Mouse (Mus musculus): ENCODE results near the gene Palm2. TPM values are rescaled to one million over a fixed set of nuclear protein-coding genes. Genes with fewer than 3 reads are reported as not detected.

Palm2 gene
- polyA plus RNA-seq, 1 experiment from 2014 or later, result 4.1 TPM

GRCm38 (mm10) chr4:57451896-57452295, 17.8 kb downstream of the Palm2 start:
- Histone ChIP-seq H3K27me3 (replicated peaks; ENCODE audit: low read depth, poor library complexity, severe bottlenecking) (no peaks in the 10 kb centered on the region), H3K9me3 (no peaks in the 10 kb centered on the region), H3K36me3 (replicated peaks) (no peaks in the 10 kb centered on the region), H3K4me3 (no peak overlapping the region), H3K4me1 (no peaks in the 10 kb centered on the region), H3K27ac (replicated peaks) (no peak overlapping the region)
- DNase-seq (ENCODE audit: low spot score), result peak; percentile 65
- 38% methylated on average over 3 of the region's 3 CpGs for WGBS

- Histone ChIP-seq H3K4me1 (no peaks in the 10 kb centered on the region), H3K36me3 (replicated peaks) (no peaks in the 10 kb centered on the region), H3K27ac (replicated peaks) (no peak overlapping the region), H3K27me3 (replicated peaks; ENCODE audit: low read depth, poor library complexity, severe bottlenecking) (no peaks in the 10 kb centered on the region), H3K9me3 (no peaks in the 10 kb centered on the region), H3K4me3 (no peak overlapping the region)
- DNase-seq (ENCODE audit: low spot score), result no peak
- 95% methylated on average over 5 of the region's 5 CpGs for WGBS
Measured at GRCm38 (mm10) chr4:57452661-57453060, 18.6 kb downstream of the Palm2 start.

- no peaks in the 10 kb centered on the region for H3K36me3 ChIP-seq (replicated peaks)
- no peaks in the 10 kb centered on the region for H3K4me1 ChIP-seq
- peak; percentile 41 for DNase-seq (ENCODE audit: low spot score)
- no peaks in the 10 kb centered on the region for H3K27me3 ChIP-seq (replicated peaks; ENCODE audit: low read depth, poor library complexity, severe bottlenecking)
- H3K27ac ChIP-seq (replicated peaks), result no peak overlapping the region
- no peaks in the 10 kb centered on the region for H3K9me3 ChIP-seq
- no peak overlapping the region for H3K4me3 ChIP-seq
- WGBS, result 52% methylated on average over 3 of the region's 3 CpGs
Measured at GRCm38 (mm10) chr4:57462378-57462777, 28.3 kb downstream of the Palm2 start.

GRCm38 (mm10) chr4:57482435-57482834, 48.4 kb downstream of the Palm2 start:
- no peaks in the 10 kb centered on the region for H3K27me3 ChIP-seq (replicated peaks; ENCODE audit: low read depth, poor library complexity, severe bottlenecking)
- DNase-seq (ENCODE audit: low spot score), result no peak
- WGBS, result 88% methylated on average over 7 of the region's 7 CpGs
- H3K9me3 ChIP-seq, result no peaks in the 10 kb centered on the region
- no peaks in the 10 kb centered on the region for H3K36me3 ChIP-seq (replicated peaks)
- H3K4me1 ChIP-seq, result peaks cover 3% of the 10 kb centered on the region; the same call in 1 of the 2 replicates
- H3K27ac ChIP-seq (replicated peaks), result no peak overlapping the region
- H3K4me3 ChIP-seq, result no peak overlapping the region

GRCm38 (mm10) chr4:57486392-57486791, 52.3 kb downstream of the Palm2 start:
- Histone ChIP-seq H3K4me3 (no peak overlapping the region), H3K4me1 (peaks cover 3% of the 10 kb centered on the region; the same call in 1 of the 2 replicates), H3K27ac (replicated peaks) (no peak overlapping the region), H3K27me3 (replicated peaks; ENCODE audit: low read depth, poor library complexity, severe bottlenecking) (no peaks in the 10 kb centered on the region), H3K9me3 (no peaks in the 10 kb centered on the region), H3K36me3 (replicated peaks) (no peaks in the 10 kb centered on the region)
- WGBS, result 88% methylated on average over 3 of the region's 3 CpGs
- no peak for DNase-seq (ENCODE audit: low spot score)

GRCm38 (mm10) chr4:57489887-57490286, 55.8 kb downstream of the Palm2 start:
- Histone ChIP-seq H3K27me3 (replicated peaks; ENCODE audit: low read depth, poor library complexity, severe bottlenecking) (no peaks in the 10 kb centered on the region), H3K4me1 (peaks cover 4% of the 10 kb centered on the region; the same call in 1 of the 2 replicates), H3K9me3 (no peaks in the 10 kb centered on the region), H3K36me3 (replicated peaks) (no peaks in the 10 kb centered on the region), H3K27ac (replicated peaks) (no peak overlapping the region), H3K4me3 (no peak overlapping the region)
- 93% methylated on average over 6 of the region's 6 CpGs for WGBS
- DNase-seq (ENCODE audit: low spot score), result no peak

GRCm38 (mm10) chr4:57504792-57505191, 70.7 kb downstream of the Palm2 start:
- no peak for DNase-seq (ENCODE audit: low spot score)
- Histone ChIP-seq H3K4me3 (no peak overlapping the region), H3K36me3 (replicated peaks) (no peaks in the 10 kb centered on the region), H3K27me3 (replicated peaks; ENCODE audit: low read depth, poor library complexity, severe bottlenecking) (no peaks in the 10 kb centered on the region), H3K9me3 (no peaks in the 10 kb centered on the region), H3K27ac (replicated peaks) (no peak overlapping the region), H3K4me1 (no peaks in the 10 kb centered on the region)
- WGBS, result 90% methylated on average over 6 of the region's 6 CpGs

GRCm38 (mm10) chr4:57510576-57510975, 76.5 kb downstream of the Palm2 start:
- peaks cover 2% of the 10 kb centered on the region; the same call in 1 of the 2 replicates for H3K4me1 ChIP-seq
- WGBS, result 75% methylated on average over 2 of the region's 3 CpGs
- H3K27me3 ChIP-seq (replicated peaks; ENCODE audit: low read depth, poor library complexity, severe bottlenecking), result no peaks in the 10 kb centered on the region
- DNase-seq (ENCODE audit: low spot score), result no peak
- H3K36me3 ChIP-seq (replicated peaks), result no peaks in the 10 kb centered on the region
- no peak overlapping the region for H3K27ac ChIP-seq (replicated peaks)
- no peaks in the 10 kb centered on the region for H3K9me3 ChIP-seq
- H3K4me3 ChIP-seq, result no peak overlapping the region

GRCm38 (mm10) chr4:57511734-57512133, 77.7 kb downstream of the Palm2 start:
- Histone ChIP-seq H3K4me1 (peaks cover 6% of the 10 kb centered on the region; the same call in 1 of the 2 replicates), H3K27me3 (replicated peaks; ENCODE audit: low read depth, poor library complexity, severe bottlenecking) (no peaks in the 10 kb centered on the region), H3K36me3 (replicated peaks) (no peaks in the 10 kb centered on the region), H3K9me3 (no peaks in the 10 kb centered on the region), H3K27ac (replicated peaks) (no peak overlapping the region), H3K4me3 (no peak overlapping the region)
- no peak for DNase-seq (ENCODE audit: low spot score)
- 100% methylated on average over 1 of the region's 1 CpGs for WGBS

GRCm38 (mm10) chr4:57513241-57513933, 79.3 kb downstream of the Palm2 start:
- Histone ChIP-seq H3K27me3 (replicated peaks; ENCODE audit: low read depth, poor library complexity, severe bottlenecking) (no peaks in the 10 kb centered on the region), H3K4me3 (no peak overlapping the region), H3K9me3 (no peaks in the 10 kb centered on the region), H3K4me1 (peaks cover 6% of the 10 kb centered on the region; the same call in 1 of the 2 replicates), H3K27ac (replicated peaks) (peak overlapping the region; percentile 30; the same call in 1 of the 2 replicates), H3K36me3 (replicated peaks) (no peaks in the 10 kb centered on the region)
- no peak for DNase-seq (ENCODE audit: low spot score)
- 81% methylated on average over 8 of the region's 8 CpGs for WGBS

- 87% methylated on average over 31 of the region's 31 CpGs for WGBS
- Histone ChIP-seq H3K27me3 (replicated peaks; ENCODE audit: low read depth, poor library complexity, severe bottlenecking) (no peaks in the 10 kb centered on the region), H3K27ac (replicated peaks) (0 out of 2 replicates have a peak overlapping the region, but pooled peaks have one; percentile 14), H3K9me3 (no peaks in the 10 kb centered on the region), H3K36me3 (replicated peaks) (no peaks in the 10 kb centered on the region), H3K4me3 (no peak overlapping the region), H3K4me1 (peaks cover 6% of the 10 kb centered on the region; the same call in 1 of the 2 replicates)
- DNase-seq (ENCODE audit: low spot score), result no peak
Measured at GRCm38 (mm10) chr4:57514003-57514937, 80.2 kb downstream of the Palm2 start.

- DNase-seq (ENCODE audit: low spot score), result no peak
- Histone ChIP-seq H3K9me3 (no peaks in the 10 kb centered on the region), H3K4me3 (no peak overlapping the region), H3K4me1 (peaks cover 6% of the 10 kb centered on the region; the same call in 1 of the 2 replicates), H3K27ac (replicated peaks) (peak overlapping the region; percentile 45; the same call in 1 of the 2 replicates), H3K27me3 (replicated peaks; ENCODE audit: low read depth, poor library complexity, severe bottlenecking) (no peaks in the 10 kb centered on the region), H3K36me3 (replicated peaks) (no peaks in the 10 kb centered on the region)
- 74% methylated on average over 2 of the region's 2 CpGs for WGBS
Measured at GRCm38 (mm10) chr4:57515356-57515755, 81.3 kb downstream of the Palm2 start.

Data from embryonic facial prominence, embryonic 10.5 days (tissue).